Mouse (Mus musculus) left cerebral cortex, postnatal 10 days (tissue): ENCODE measurements at regions not wholly inside any gene's neighbourhood (a gene's known extent, or its start where the extent isn't known, plus 50 kb on each side); places are given as distances from the start of the nearest gene placed in this dataset.

ENCODE experiments used
- DNase-seq, 2 experiments: peaks; one replicate each; pipeline ENCODE4 v3.0.0; 2021 to 2022; ENCODE audit warnings: low spot score in 2 of 2, mixed read lengths in 1 of 2; ENCODE audit errors: extremely low spot score in 1 of 2
- intact Hi-C: fragments of 180-260 bp; cut with DNase I; formaldehyde crosslinking; loops from one replicate; pipeline ENCODE4 v1.15.1; 2025

DNA sequence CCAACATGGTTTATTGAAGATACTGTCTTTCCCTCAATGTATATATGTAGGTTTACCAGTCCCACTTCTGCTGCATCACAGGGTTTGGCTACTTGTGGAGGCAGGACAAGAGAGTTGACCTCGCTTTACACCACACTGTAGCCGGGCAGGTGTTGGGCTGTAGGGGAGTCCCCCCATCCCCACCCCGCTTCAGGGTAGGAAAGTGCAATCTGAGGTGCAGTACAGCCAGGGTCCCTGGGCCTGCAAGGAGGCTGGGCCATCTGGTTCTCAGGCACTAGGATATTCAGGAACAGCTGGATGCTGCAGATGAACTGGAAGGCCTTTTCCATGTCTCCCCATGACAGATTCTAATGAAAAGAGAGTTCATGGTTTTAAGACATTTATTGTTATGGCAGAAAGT, 142.0 kb downstream of the Sis start:
- intact Hi-C loops = no loop called here
- no peak for DNase-seq

DNA sequence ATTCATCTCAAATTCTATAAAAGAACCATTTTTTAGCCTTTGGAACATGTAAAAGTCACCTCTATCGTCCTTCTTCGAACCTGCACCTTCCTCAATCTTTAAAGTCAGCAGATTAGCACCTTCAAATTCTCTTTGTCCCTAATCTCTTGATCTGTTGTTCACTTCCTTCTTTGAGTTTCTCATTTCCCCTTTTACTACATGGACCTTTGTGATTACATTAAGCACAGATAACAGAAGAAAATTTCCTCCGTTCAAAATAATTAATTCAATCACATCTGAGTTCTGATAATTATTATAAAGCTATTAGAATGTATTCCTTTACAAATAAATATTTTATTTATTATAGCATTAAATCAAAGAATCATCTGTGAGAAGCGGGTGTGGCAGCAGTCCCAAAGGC, 144.5 kb downstream of the Sis start:
- intact Hi-C loops = no loop called here

DNA sequence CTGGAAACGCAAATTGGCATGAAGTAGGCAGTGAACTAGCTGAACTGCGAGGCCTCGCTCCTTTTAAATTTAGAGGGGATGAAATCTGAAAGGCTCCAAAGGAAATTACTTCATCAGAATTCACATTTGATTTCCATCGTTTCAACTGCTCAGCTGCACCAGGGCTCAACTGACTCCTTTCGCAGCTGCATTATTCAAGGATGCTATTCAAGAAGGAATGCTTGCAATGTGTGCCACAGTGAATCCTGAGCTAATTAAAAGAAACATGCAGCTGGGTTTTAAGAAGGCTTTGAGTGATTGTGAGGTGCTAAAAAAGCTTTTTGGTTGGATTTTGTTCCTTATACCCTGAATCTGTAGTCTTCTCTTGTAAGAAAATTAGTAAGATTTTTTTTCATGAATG, 177.1 kb downstream of the Sis start:
- DNase-seq = peak in 1 of 2 experiments; percentile 15
- intact Hi-C loops = no loop called here

More for the DNA sequence above, 144.5 kb downstream of the Sis start:
- no peak for DNase-seq
